Mouse (Mus musculus) neural tube, embryonic 12.5 days (tissue): ENCODE results near the gene Grm1. TPM values are rescaled to one million over a fixed set of nuclear protein-coding genes. Genes with fewer than 3 reads are reported as not detected.

ENCODE experiments used
- ATAC-seq: fragments of 200-750 bp; cut with Nextera tagmentation; 2 replicates; pipeline ENCODE4 v1.8.0; 2017; ENCODE audit warnings: low read depth, mild to moderate bottlenecking, moderate TSS enrichment, moderate library complexity; ENCODE audit not compliant: low FRiP score
- H3K27ac ChIP-seq: fragments of 300-500 bp; sonication (generic); 2 replicates; pipeline ENCODE4 v1.5.1; 2016
- H3K27me3 ChIP-seq: fragments of 300-500 bp; sonication (generic); replicated peaks from 2 replicates; pipeline ENCODE4 v1.6.1; 2016; ENCODE audit warnings: mild to moderate bottlenecking
- H3K36me3 ChIP-seq: fragments of 300-500 bp; sonication (generic); 2 replicates; pipeline ENCODE4 v1.6.1; 2016; ENCODE audit warnings: mild to moderate bottlenecking
- H3K4me1 ChIP-seq: fragments of 300-500 bp; sonication (generic); 2 replicates; pipeline ENCODE4 v1.6.1; 2016
- H3K4me2 ChIP-seq: fragments of 300-500 bp; sonication (generic); replicated peaks from 2 replicates; pipeline ENCODE4 v1.6.1; 2016; ENCODE audit warnings: mild to moderate bottlenecking
- H3K4me3 ChIP-seq: fragments of 300-500 bp; sonication (generic); 2 replicates; pipeline ENCODE4 v1.5.1; 2016
- H3K9ac ChIP-seq: fragments of 300-500 bp; sonication (generic); 2 replicates; pipeline ENCODE4 v1.6.1; 2016; ENCODE audit warnings: mild to moderate bottlenecking
- H3K9me3 ChIP-seq: fragments of 300-500 bp; sonication (generic); 2 replicates; pipeline ENCODE4 v1.6.1; 2016; ENCODE audit warnings: mild to moderate bottlenecking
- WGBS: fragments of 180-500 bp; shearing (Covaris S2); methylation state at CpG from one replicate; pipeline ENCODE4 v1.1.7; 2016; 5-methylcytosine and 5-hydroxymethylcytosine counted together
- polyA plus RNA-seq: library from polyadenylated mRNA; unstranded; fragments of >200 nt; fragmentation: Nextera tagmentation; extraction: Ambion mirVana; gene quantifications from 2 replicates; pipeline ENCODE4 v1.2.1, GENCODE M21; 2016

The Grm1 gene
- polyA plus RNA-seq, 1 experiment from 2014 or later: 0.19 TPM

DNA sequence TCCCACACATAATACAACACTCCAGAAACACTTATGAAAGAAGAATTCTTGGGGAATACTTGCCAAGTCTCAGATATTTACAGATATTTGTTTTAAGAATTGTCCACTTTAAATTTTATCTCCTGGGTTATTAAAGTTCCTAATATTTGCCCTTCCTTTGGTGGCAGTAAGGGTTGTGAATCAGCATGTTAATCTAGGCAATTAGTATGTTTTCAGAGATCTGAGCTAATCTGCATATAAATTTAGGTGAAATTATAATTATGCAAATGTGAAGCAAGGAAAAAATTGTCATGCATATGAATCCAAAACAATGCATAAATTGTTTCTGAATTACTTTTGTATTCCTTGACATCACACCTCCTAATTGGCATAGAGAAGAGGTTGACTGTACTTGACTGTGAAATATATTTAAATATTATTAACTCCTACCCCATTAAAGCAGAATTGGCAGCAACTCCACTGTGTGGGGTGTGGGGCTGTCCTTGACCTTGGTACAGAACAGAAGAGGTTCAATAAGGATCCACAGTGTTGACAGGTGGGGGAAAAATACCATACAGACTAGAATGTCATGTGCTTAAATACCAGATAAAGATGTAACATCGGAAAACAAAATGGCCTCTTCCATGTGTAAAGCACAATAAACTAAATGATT is 37.6 kb downstream of the Grm1 start:
- Histone ChIP-seq H3K4me1 (no peaks in the 10 kb centered on the region), H3K27ac (no peak overlapping the region), H3K4me2 (no peak overlapping the region), H3K9ac (no peak overlapping the region), H3K9me3 (no peaks in the 10 kb centered on the region), H3K27me3 (no peaks in the 10 kb centered on the region), H3K4me3 (no peak overlapping the region), H3K36me3 (no peaks in the 10 kb centered on the region)
- WGBS: 87% methylated on average over 1 of the region's 1 CpGs
- ATAC-seq: no peak

DNA sequence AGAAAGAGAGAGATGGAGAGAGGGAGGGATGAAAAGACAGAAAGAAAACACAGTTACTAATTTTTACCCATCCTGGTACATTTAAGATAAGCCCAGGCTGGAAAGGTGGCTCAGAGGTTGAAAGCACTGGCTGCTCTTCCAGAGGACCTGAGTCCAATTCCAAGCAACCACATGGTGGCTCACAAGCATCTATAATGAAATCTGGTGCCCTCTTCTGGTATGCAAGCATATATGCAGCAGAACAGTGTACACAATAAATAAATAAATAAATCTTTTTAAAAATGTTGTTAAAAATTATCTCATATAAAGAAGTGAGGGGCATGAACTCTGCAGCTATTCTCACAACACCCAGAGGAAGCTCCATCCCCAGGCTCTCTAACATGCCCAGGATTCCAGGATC is 42.8 kb downstream of the Grm1 start:
- Histone ChIP-seq H3K9ac (no peak overlapping the region), H3K4me3 (no peak overlapping the region), H3K27ac (no peak overlapping the region), H3K9me3 (no peaks in the 10 kb centered on the region), H3K4me2 (no peak overlapping the region), H3K36me3 (no peaks in the 10 kb centered on the region), H3K27me3 (no peaks in the 10 kb centered on the region), H3K4me1 (no peaks in the 10 kb centered on the region)
- ATAC-seq: no peak

DNA sequence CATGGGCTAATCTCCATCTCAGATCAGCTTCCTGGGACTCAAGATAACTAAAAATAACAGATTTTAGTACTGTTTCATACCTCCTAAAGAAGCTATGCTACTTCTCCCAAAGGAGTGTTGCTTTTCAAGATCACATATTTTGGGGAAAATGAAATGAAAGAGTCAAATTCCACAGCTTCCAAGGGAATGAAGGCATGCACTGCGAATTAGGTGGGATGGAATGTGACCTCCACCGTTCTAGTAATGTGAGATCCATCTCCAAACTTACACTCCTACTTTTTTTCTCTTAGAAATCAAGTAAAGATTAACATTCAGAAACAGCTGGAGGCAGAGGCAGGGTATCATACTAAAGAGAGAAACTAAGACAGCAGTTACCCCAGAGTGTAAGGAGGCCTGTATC is 49.9 kb downstream of the Grm1 start:
- no peaks in the 10 kb centered on the region for H3K9me3 ChIP-seq
- H3K27me3 ChIP-seq: no peaks in the 10 kb centered on the region
- no peak overlapping the region for H3K9ac ChIP-seq
- no peak for ATAC-seq
- H3K27ac ChIP-seq: no peak overlapping the region
- H3K4me2 ChIP-seq: no peak overlapping the region
- no peaks in the 10 kb centered on the region for H3K36me3 ChIP-seq
- WGBS: 85% methylated on average over 2 of the region's 2 CpGs
- H3K4me1 ChIP-seq: no peaks in the 10 kb centered on the region
- H3K4me3 ChIP-seq: no peak overlapping the region

DNA sequence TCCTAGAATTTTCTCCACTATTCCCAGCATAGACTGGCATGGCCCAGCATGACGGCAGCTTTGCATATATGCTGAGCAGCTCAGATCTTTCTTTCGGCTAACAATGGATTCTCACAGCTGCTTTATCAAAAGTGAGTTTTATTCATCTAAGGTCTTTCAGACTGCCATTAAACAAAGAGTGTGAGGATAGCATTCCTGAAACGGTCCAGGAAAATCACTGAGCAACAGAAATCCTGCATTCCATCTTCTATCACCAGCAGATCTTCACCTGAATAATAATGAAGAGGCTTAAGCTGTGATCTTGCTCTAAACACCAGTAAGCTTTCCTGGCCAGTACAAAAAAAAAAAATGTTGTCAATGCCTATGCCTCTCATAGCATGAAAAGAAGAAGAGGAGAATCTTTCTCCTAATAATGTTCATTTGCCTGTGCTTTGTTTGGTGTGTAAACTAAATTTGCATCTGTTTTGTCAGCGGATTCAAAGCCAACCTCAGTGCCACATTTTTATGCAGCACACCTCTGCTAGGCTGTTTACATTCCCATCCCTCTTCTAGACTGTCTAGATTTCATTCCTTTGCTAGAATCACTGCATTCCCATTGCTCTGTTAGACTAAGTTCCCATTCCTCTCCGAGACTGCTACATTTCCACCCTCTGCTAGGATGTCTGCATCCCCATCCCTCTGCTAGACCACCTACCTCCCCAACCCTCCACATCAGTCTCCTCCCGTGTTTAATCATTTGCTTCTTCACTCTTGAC is 56.2 kb downstream of the Grm1 start:
- Histone ChIP-seq H3K27me3 (no peaks in the 10 kb centered on the region), H3K27ac (no peak overlapping the region), H3K9me3 (no peaks in the 10 kb centered on the region), H3K4me3 (no peak overlapping the region), H3K4me1 (no peaks in the 10 kb centered on the region), H3K36me3 (no peaks in the 10 kb centered on the region), H3K9ac (no peak overlapping the region), H3K4me2 (no peak overlapping the region)
- peak; percentile 56 for ATAC-seq
- 35% methylated on average over 6 of the region's 6 CpGs for WGBS

DNA sequence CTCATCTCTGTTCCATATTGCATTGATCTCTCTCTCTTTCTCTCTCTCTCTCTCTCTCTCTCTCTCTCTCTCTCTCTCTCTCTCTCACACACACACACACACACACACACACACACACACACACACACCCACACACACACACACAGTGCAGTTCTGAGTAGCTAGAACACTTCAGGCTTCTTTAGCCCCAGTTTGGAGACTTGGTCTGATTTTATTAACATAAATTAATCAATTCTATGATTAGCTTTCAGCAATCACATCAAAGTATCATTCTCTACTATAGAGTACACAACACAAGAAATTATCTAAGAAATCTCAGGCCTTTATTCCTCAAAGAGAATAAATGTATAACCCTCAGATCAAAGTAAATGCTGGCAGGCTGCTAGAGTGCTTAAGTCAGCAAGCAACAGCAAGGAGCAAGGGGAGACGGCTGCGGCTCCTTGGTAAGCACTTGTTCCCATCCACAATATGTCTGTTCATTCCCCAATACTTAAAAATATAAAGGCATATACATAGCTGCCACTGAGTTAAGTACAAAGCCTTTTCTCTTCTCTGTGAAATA is 63.1 kb downstream of the Grm1 start:
- Histone ChIP-seq H3K9ac (no peak overlapping the region), H3K9me3 (no peaks in the 10 kb centered on the region), H3K4me2 (no peak overlapping the region), H3K27ac (no peak overlapping the region), H3K27me3 (no peaks in the 10 kb centered on the region), H3K4me1 (no peaks in the 10 kb centered on the region), H3K4me3 (no peak overlapping the region), H3K36me3 (no peaks in the 10 kb centered on the region)
- WGBS: 81% methylated on average over 2 of the region's 2 CpGs
- no peak for ATAC-seq

DNA sequence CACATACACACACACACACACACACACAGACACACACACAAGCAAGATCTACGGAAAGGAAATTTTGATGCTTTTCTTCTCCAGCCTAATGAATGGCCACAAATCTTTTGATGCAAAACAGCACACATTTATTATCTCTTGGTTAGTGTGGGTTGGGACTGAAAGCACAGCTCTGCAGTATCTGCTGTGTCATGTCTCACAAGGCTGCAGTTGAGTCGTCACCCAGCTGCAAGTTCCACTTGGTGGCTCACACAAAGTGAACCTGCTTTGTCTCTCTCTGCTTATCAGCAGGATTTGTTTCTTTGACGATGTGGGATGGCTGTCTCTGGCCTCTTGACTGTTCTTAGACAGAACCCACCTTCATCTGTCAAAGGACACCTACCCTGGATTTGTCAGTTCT is 68.5 kb downstream of the Grm1 start:
- H3K27ac ChIP-seq: no peak overlapping the region
- H3K9ac ChIP-seq: no peak overlapping the region

DNA sequence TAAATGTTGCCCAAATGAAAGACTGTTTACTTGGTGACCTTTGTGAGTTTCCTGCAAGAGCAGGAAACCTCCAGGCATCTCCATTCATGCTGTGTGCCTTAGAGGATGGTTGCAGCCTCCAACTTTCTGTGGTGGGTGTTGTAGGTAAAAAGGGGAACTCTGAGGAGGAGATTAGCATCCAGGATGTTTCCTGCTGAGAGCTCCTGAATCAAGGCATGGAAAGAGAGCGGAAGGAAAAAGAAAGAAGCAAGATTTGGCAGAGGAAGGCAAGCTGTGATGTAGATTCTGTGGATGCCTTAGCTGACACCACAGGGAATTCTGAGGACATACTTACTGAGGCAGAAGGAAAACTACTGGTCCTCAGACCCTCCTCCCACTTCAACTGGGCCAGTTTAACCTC is 85.4 kb downstream of the Grm1 start:
- Histone ChIP-seq H3K27ac (no peak overlapping the region), H3K4me3 (no peak overlapping the region), H3K9me3 (no peaks in the 10 kb centered on the region), H3K36me3 (no peaks in the 10 kb centered on the region), H3K9ac (no peak overlapping the region), H3K4me1 (no peaks in the 10 kb centered on the region), H3K4me2 (no peak overlapping the region), H3K27me3 (no peaks in the 10 kb centered on the region)
- WGBS: 52% methylated on average over 1 of the region's 1 CpGs
- ATAC-seq: no peak

More for the DNA sequence above, 68.5 kb downstream of the Grm1 start:
- ATAC-seq: no peak
- Histone ChIP-seq H3K4me1 (no peaks in the 10 kb centered on the region), H3K4me3 (no peak overlapping the region), H3K36me3 (no peaks in the 10 kb centered on the region), H3K9me3 (no peaks in the 10 kb centered on the region), H3K4me2 (no peak overlapping the region), H3K27me3 (no peaks in the 10 kb centered on the region)
- WGBS: 79% methylated on average over 3 of the region's 3 CpGs

DNA sequence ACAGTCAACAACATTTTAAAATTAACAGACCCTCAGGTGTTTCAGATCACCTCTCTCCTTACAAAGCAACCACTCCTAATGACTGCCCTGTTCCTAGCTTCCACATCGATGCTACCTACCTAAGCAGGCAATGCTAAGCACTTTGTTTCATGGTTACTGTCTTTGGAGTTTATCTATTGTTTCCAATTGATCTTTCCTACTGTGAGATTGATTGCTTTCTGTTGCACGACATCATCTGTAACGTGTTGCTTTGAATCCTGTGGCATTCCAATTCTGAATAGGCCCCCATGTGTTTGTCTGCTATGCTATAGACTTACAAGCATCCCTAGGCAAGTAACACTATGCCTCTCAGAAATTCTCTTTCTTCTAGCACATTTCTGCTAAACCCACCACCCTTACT is 90.4 kb downstream of the Grm1 start:
- WGBS: 54% methylated on average over 3 of the region's 3 CpGs
- ATAC-seq: no peak
- H3K27me3 ChIP-seq: no peaks in the 10 kb centered on the region

DNA sequence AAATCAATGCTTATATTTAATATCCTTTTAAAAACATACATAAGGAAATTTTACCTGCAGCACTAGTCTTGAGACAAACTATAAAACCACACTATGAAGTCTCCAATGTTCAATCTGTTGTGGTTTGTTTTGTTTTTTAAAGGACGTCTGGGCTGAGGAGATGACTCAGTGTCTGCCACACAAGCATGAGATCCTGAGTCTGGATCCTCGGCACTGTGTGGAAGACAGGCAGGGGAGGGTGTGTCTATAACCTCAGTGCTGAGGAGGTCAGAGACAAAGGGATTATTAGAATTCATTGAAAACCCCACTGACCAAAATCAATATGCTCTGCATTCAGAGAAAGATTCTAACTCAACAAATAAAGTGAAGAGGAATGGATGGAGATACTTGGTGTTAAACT is 110.8 kb downstream of the Grm1 start:
- no peaks in the 10 kb centered on the region for H3K4me1 ChIP-seq
- WGBS: 77% methylated on average over 2 of the region's 2 CpGs

More for the DNA sequence above, 90.4 kb downstream of the Grm1 start:
- no peaks in the 10 kb centered on the region for H3K4me1 ChIP-seq
- no peak overlapping the region for H3K4me2 ChIP-seq
- H3K27ac ChIP-seq: no peak overlapping the region
- no peaks in the 10 kb centered on the region for H3K9me3 ChIP-seq
- no peak overlapping the region for H3K4me3 ChIP-seq
- H3K36me3 ChIP-seq: no peaks in the 10 kb centered on the region
- H3K9ac ChIP-seq: no peak overlapping the region

DNA sequence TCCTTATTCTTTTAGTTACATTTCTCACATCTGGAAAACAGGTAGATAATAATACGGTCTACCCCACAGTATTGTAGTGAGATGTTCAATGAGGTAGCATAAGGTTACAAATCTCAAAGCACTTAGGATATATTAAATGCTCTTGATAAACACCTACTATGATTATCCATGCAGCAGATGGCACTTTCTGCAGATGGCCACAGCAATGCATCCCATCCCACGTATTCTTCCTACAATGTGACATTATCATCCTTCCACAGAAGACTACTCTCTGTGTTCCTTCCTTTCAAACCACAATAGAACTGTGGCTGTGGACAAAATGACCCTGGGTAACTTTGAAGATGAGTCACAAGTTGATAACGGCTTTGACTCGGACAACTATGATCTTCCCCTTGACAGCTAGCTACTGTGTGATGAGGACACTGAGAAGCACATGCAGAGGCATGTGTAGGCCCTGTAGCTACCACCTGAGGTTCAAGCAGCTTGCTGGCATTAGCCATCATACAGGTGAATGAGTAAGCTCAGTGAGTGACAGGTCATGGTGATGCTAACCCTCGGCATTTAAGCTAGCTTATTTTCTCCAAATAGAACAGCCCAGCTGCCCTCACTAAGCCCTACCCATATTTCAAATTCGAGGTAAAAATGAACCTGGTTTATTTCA is 117.5 kb downstream of the Grm1 start:
- no peaks in the 10 kb centered on the region for H3K4me1 ChIP-seq
- H3K4me3 ChIP-seq: no peak overlapping the region
- no peak overlapping the region for H3K9ac ChIP-seq
- no peaks in the 10 kb centered on the region for H3K27me3 ChIP-seq
- WGBS: 85% methylated on average over 6 of the region's 6 CpGs
- no peaks in the 10 kb centered on the region for H3K36me3 ChIP-seq
- no peak overlapping the region for H3K27ac ChIP-seq
- H3K9me3 ChIP-seq: peaks cover 5% of the 10 kb centered on the region; the same call in 1 of the 2 replicates
- ATAC-seq: no peak
- H3K4me2 ChIP-seq: no peak overlapping the region

More for the DNA sequence above, 110.8 kb downstream of the Grm1 start:
- no peak for ATAC-seq
- H3K4me2 ChIP-seq: no peak overlapping the region
- H3K4me3 ChIP-seq: no peak overlapping the region
- no peaks in the 10 kb centered on the region for H3K27me3 ChIP-seq
- no peak overlapping the region for H3K9ac ChIP-seq
- no peaks in the 10 kb centered on the region for H3K9me3 ChIP-seq
- H3K27ac ChIP-seq: no peak overlapping the region
- H3K36me3 ChIP-seq: no peaks in the 10 kb centered on the region

DNA sequence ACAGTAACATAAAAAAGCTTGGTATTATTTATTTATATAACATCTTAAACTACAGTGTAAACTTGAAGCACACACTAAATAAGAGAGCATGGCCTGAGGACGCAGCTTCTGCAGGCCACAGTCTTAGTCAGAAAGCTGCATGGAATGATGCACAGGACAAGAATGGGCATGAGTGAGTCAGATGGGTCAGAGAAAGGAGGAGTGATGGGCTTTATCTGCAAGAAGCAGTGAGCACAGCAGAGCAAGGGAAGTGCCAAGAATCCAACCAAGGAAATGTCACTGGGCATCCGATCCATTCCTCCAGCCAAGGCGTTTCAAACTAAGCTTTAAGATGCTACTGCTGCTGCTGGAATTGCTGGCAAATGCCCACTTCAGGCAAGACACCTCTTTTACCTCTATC is 131.6 kb downstream of the Grm1 start:
- WGBS: 82% methylated on average over 3 of the region's 3 CpGs
- Histone ChIP-seq H3K4me2 (no peak overlapping the region), H3K9me3 (no peaks in the 10 kb centered on the region), H3K27ac (no peak overlapping the region), H3K4me1 (no peaks in the 10 kb centered on the region), H3K27me3 (no peaks in the 10 kb centered on the region), H3K36me3 (no peaks in the 10 kb centered on the region), H3K9ac (no peak overlapping the region), H3K4me3 (no peak overlapping the region)
- ATAC-seq: no peak

DNA sequence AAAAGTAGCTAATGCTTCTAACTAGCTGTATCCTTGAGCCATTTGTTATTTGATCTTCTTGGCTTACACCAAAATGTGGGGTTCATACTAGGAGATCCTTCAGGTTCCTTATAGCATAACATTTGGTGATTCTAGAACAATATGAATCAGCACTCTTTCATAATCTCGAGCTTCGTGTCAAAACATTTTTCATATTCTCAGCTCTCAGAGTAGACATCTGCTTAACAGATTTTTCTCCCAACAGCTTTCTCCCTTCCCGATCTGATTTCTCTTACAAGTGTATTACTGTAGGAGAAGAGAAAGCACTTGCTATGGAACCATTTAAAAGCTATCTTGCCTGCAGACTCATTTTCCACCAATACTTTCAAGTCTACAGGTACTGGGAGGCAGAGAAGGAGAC is 133.0 kb downstream of the Grm1 start:
- no peak for ATAC-seq
- 90% methylated on average over 3 of the region's 3 CpGs for WGBS
- H3K27ac ChIP-seq: no peak overlapping the region
- H3K4me2 ChIP-seq: no peak overlapping the region
- H3K36me3 ChIP-seq: no peaks in the 10 kb centered on the region
- H3K9ac ChIP-seq: no peak overlapping the region
- H3K4me1 ChIP-seq: no peaks in the 10 kb centered on the region
- H3K9me3 ChIP-seq: no peaks in the 10 kb centered on the region
- no peaks in the 10 kb centered on the region for H3K27me3 ChIP-seq
- no peak overlapping the region for H3K4me3 ChIP-seq
